Mouse (Mus musculus): ENCODE data around the gene Med12. TPM values are rescaled to one million over a fixed set of nuclear protein-coding genes. Genes with fewer than 3 reads are reported as not detected.
A peak's percentile ranks its signal among the peaks of the same experiment; 100 is the strongest.

Med12 gene
- polyA plus RNA-seq, 1 experiment = 196 TPM

DNA sequence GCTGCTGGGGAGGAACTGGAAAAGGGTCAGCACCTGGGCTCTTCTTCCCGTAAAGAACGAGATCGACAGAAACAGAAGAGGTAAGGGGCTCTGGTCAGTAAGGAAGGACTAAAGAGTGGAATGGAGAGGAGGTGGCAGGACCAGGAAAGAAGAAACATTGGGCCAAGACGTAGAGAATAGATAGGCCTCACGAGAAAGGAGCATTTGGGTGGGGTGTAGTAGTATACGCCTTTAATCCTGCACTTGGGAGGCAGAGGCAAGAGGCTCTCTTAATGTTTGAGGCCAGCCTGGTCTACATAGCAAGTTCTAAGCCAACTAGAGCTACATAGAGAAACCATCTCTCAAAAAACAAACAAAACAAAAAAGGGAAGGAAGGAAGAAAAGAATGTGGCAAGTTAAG, 14.6 kb downstream of the Med12 start:
- Histone ChIP-seq H3K4me3 (replicated peaks; ENCODE audit: control insufficient read depth, low read depth, low read length) (no peak overlapping the region), H3K4me1 (ENCODE audit: control insufficient read depth, insufficient read depth, low read length) (no peaks in the 10 kb centered on the region; the same call in 1 of the 2 replicates), H3K27ac (ENCODE audit: control insufficient read depth, insufficient read depth, low read depth, low read length, poor library complexity) (peak overlapping the region; percentile 65)
- TF ChIP-seq POLR2A (IDR thresholded peaks at IDR 0.05; ENCODE audit: borderline replicate concordance, control insufficient read depth, low read depth, low read length) (no peak), CTCF (IDR thresholded peaks at IDR 0.05; ENCODE audit: control insufficient read depth, insufficient read depth, low read length) (no peak)
- 83% methylated on average over 6 of the region's 6 CpGs for WGBS

- Histone ChIP-seq H3K27ac (ENCODE audit: control insufficient read depth, insufficient read depth, low read depth, low read length, poor library complexity) (no peak overlapping the region), H3K4me1 (ENCODE audit: control insufficient read depth, insufficient read depth, low read length) (no peaks in the 10 kb centered on the region; the same call in 1 of the 2 replicates), H3K4me3 (replicated peaks; ENCODE audit: control insufficient read depth, low read depth, low read length) (no peak overlapping the region)
- WGBS = 87% methylated on average over 7 of the region's 7 CpGs
- TF ChIP-seq POLR2A (IDR thresholded peaks at IDR 0.05; ENCODE audit: borderline replicate concordance, control insufficient read depth, low read depth, low read length) (no peak), CTCF (IDR thresholded peaks at IDR 0.05; ENCODE audit: control insufficient read depth, insufficient read depth, low read length) (no peak)
Observed at GRCm38 (mm10) chrX:101289037-101289436, 15.2 kb downstream of the Med12 start.

GRCm38 (mm10) chrX:101290111-101290510, 16.3 kb downstream of the Med12 start:
- Histone ChIP-seq H3K4me1 (ENCODE audit: control insufficient read depth, insufficient read depth, low read length) (no peaks in the 10 kb centered on the region; the same call in 1 of the 2 replicates), H3K27ac (ENCODE audit: control insufficient read depth, insufficient read depth, low read depth, low read length, poor library complexity) (peak overlapping the region; percentile 32), H3K4me3 (replicated peaks; ENCODE audit: control insufficient read depth, low read depth, low read length) (peak overlapping the region; percentile 32)
- TF ChIP-seq CTCF (IDR thresholded peaks at IDR 0.05; ENCODE audit: control insufficient read depth, insufficient read depth, low read length) (no peak), POLR2A (IDR thresholded peaks at IDR 0.05; ENCODE audit: borderline replicate concordance, control insufficient read depth, low read depth, low read length) (no peak)
- 65% methylated on average over 10 of the region's 10 CpGs for WGBS

GRCm38 (mm10) chrX:101299055-101299454, 25.2 kb downstream of the Med12 start, which contains the start of gene Nlgn3:
TSS of gene Nlgn3 (plus strand) at chrX:101299168.
- no peak for TF ChIP-seq POLR2A (IDR thresholded peaks at IDR 0.05; ENCODE audit: borderline replicate concordance, control insufficient read depth, low read depth, low read length)
- no peak for TF ChIP-seq CTCF (IDR thresholded peaks at IDR 0.05; ENCODE audit: control insufficient read depth, insufficient read depth, low read length)
- no peak within 1 kb of the TSS for H3K4me3 ChIP-seq (replicated peaks; ENCODE audit: control insufficient read depth, low read depth, low read length)
- H3K27ac ChIP-seq (ENCODE audit: control insufficient read depth, insufficient read depth, low read depth, low read length, poor library complexity) = no peak within 1 kb of the TSS
- no peaks in the 10 kb centered on the region; the same call in 1 of the 2 replicates for H3K4me1 ChIP-seq (ENCODE audit: control insufficient read depth, insufficient read depth, low read length)
- WGBS = 6% methylated on average over 22 of the region's 24 CpGs

DNA sequence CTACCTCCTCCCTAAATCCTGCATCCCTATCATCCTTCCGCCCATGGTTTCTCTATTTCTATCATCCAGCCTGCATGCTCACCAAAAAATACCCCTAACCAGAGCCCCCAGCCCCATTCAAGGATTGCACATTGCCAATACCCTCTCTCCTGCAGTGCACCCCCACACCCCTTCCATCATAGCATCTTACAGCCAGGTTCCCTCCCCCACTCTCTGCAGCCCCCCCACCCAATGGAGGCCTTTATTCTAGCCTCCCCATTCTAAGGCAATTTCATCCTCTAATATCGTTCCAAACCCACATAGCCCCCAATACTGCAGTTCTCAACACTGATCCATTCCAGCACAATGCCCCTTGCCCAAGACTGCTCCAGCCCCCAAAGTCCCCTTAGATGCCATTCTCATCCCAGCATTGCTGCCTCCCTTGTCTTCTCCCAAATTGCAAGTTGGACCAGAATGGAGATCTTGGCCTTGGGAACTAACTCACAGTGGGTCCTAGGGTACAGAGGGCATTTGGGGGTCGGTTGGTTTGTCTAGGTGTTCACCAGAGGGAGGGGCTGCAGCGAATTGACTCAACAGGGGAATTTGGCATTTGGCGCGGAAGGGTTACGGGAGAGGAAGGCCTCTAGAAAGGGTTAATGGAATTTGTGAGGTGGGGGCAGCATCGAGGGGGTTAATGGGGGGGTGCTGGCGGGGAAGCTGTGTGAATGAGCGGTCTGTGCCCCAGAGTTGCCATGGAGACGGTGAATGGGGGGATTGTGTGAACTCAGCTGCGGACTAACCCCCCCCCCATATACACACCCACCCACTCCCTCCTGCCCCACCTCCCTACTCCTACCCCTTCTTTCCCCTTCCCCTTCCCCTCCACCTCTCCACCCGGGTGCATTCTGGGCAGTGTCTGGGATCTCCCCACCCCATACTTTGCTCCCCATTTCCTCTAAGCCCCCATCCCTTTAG, 25.9 kb downstream of the Med12 start:
- TF ChIP-seq CTCF (IDR thresholded peaks at IDR 0.05; ENCODE audit: control insufficient read depth, insufficient read depth, low read length) (no peak), POLR2A (IDR thresholded peaks at IDR 0.05; ENCODE audit: borderline replicate concordance, control insufficient read depth, low read depth, low read length) (no peak)
- 45% methylated on average over 13 of the region's 13 CpGs for WGBS
- no peak overlapping the region for H3K27ac ChIP-seq (ENCODE audit: control insufficient read depth, insufficient read depth, low read depth, low read length, poor library complexity)
- H3K4me1 ChIP-seq (ENCODE audit: control insufficient read depth, insufficient read depth, low read length) = no peaks in the 10 kb centered on the region; the same call in 1 of the 2 replicates
- no peak overlapping the region for H3K4me3 ChIP-seq (replicated peaks; ENCODE audit: control insufficient read depth, low read depth, low read length)

GRCm38 (mm10) chrX:101300427-101301030, 26.7 kb downstream of the Med12 start:
- H3K4me1 ChIP-seq (ENCODE audit: control insufficient read depth, insufficient read depth, low read length) = no peaks in the 10 kb centered on the region; the same call in 1 of the 2 replicates
- H3K4me3 ChIP-seq (replicated peaks; ENCODE audit: control insufficient read depth, low read depth, low read length) = no peak overlapping the region
- 67% methylated on average over 13 of the region's 13 CpGs for WGBS
- TF ChIP-seq CTCF (IDR thresholded peaks at IDR 0.05; ENCODE audit: control insufficient read depth, insufficient read depth, low read length) (no peak), POLR2A (IDR thresholded peaks at IDR 0.05; ENCODE audit: borderline replicate concordance, control insufficient read depth, low read depth, low read length) (no peak)
- H3K27ac ChIP-seq (ENCODE audit: control insufficient read depth, insufficient read depth, low read depth, low read length, poor library complexity) = no peak overlapping the region

- no peaks in the 10 kb centered on the region; the same call in 1 of the 2 replicates for H3K4me1 ChIP-seq (ENCODE audit: control insufficient read depth, insufficient read depth, low read length)
- no peak overlapping the region for H3K4me3 ChIP-seq (replicated peaks; ENCODE audit: control insufficient read depth, low read depth, low read length)
- WGBS = 81% methylated on average over 9 of the region's 9 CpGs
- TF ChIP-seq CTCF (IDR thresholded peaks at IDR 0.05; ENCODE audit: control insufficient read depth, insufficient read depth, low read length) (no peak), POLR2A (IDR thresholded peaks at IDR 0.05; ENCODE audit: borderline replicate concordance, control insufficient read depth, low read depth, low read length) (no peak)
- no peak overlapping the region for H3K27ac ChIP-seq (ENCODE audit: control insufficient read depth, insufficient read depth, low read depth, low read length, poor library complexity)
Observed at GRCm38 (mm10) chrX:101301654-101302053, 27.8 kb downstream of the Med12 start.

DNA sequence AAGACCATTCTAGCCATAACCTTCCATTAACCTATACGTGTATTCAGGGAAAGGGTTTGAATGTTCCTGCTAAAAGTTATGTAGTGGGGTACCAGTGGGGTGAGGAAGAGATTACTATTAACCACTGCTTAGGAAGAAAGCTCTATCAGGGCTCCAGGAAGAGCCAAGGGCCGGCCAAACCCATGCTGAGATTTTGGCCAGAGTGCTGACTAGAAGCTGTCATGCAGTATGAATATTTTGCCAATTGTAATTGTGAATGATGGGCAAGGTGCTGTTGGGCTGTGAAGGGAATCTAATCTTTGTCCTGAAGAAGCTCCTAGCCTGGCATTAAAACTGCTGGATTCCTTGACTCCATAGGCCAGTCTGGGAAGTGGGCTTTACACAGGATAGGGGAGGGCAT, 30.8 kb downstream of the Med12 start:
- Histone ChIP-seq H3K27ac (ENCODE audit: control insufficient read depth, insufficient read depth, low read depth, low read length, poor library complexity) (no peak overlapping the region), H3K4me3 (replicated peaks; ENCODE audit: control insufficient read depth, low read depth, low read length) (no peak overlapping the region), H3K4me1 (ENCODE audit: control insufficient read depth, insufficient read depth, low read length) (no peaks in the 10 kb centered on the region; the same call in 1 of the 2 replicates)
- TF ChIP-seq CTCF (IDR thresholded peaks at IDR 0.05; ENCODE audit: control insufficient read depth, insufficient read depth, low read length) (no peak), POLR2A (IDR thresholded peaks at IDR 0.05; ENCODE audit: borderline replicate concordance, control insufficient read depth, low read depth, low read length) (no peak)
- 70% methylated on average over 2 of the region's 2 CpGs for WGBS

All from bone marrow, adult 2 months (tissue).